Mouse (Mus musculus) mammary gland, adult 2 months (tissue): ENCODE results near the gene Mrgpra1. TPM values are rescaled to one million over a fixed set of nuclear protein-coding genes. Genes with fewer than 3 reads are reported as not detected.

ENCODE experiments used
- polyA plus RNA-seq: library from polyadenylated mRNA; depleted of rRNA; stranded (reverse); fragments of >200 nt; gene quantifications from 2 replicates; pipeline ENCODE4 v1.2.3, GENCODE M21; 2012; ENCODE audit warnings: low replicate concordance; rRNA removed

The Mrgpra1 gene
- not detected in 2 replicates for polyA plus RNA-seq

DNA sequence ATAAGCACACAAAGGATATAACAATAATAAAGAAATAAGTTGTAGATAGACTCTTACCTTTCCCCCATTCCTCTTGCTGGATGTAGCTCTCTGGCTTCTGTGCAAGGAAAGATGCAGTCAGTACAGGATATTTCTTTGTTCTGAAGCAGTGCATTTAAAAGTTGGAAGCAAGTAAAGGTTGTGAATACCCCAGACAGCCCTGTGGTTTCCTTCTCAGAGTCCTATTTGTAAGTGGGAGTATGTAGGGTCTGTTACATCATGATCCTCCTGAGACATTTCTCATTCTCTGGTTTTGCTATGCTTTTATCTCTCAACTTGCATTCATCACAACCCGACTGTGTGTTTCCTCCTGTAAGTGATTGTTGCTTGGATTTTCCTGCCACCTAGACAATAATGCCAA lies at the start of gene Mrgpra1:
Gene Mrgpra1 (minus strand): TSS at position 101 of the 400 bp plus-strand sequence.

Other genes with a start within 250 kb of the Mrgpra1 start
- 9.4 and 15.8 TPM in 2 replicates for gene Ptpn5, start 220.6 kb downstream of the Mrgpra1 start, polyA plus RNA-seq
- not detected in 2 replicates for gene Mrgpra6, start 149.3 kb downstream of the Mrgpra1 start, polyA plus RNA-seq
- gene Mrgpra9, start 101.4 kb downstream of the Mrgpra1 start, polyA plus RNA-seq = not detected in 2 replicates
- not detected in 2 replicates for gene Mrgpra2a, start 97.9 kb upstream of the Mrgpra1 start, polyA plus RNA-seq
- 0.24 and 0.35 TPM in 2 replicates for gene Mrgpra2b, start 174.6 kb upstream of the Mrgpra1 start, polyA plus RNA-seq
- gene Mrgpra3, start 247.1 kb upstream of the Mrgpra1 start, polyA plus RNA-seq = not detected in 2 replicates